Mouse (Mus musculus): ENCODE measurements around the gene Kif23. TPM values are rescaled to one million over a fixed set of nuclear protein-coding genes. Genes with fewer than 3 reads are reported as not detected.

Kif23 gene
- polyA plus RNA-seq, 1 experiment from 2014 or later: 118 TPM

DNA sequence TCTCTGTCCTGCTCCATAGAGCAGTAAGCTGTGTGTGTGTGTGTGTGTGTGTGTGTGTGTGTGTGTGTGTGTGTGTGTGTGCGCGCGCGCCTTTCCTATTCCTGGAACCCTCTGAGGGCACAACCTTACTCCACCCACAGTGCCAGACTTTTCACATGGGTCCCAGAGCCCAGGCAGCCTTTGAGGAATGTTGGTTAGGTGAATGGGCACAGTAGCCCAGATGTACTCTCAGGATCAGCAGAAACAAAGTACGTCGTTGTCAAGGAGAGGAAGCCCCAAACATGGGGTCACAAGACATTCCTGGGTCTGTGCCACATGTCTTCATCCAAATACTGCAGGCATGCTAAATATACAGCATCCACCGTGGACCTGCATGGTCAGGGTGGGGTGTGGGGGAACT, 19.4 kb upstream of the Kif23 start:
- H3K27ac ChIP-seq (replicated peaks): no peak overlapping the region
- H3K4me3 ChIP-seq: no peak overlapping the region
- no peaks in the 10 kb centered on the region for H3K36me3 ChIP-seq (replicated peaks)
- 94% methylated on average over 7 of the region's 7 CpGs for WGBS
- H3K4me1 ChIP-seq: peaks cover 24% of the 10 kb centered on the region
- no peak for DNase-seq (ENCODE audit: low spot score)
- no peaks in the 10 kb centered on the region for H3K9me3 ChIP-seq
- H3K27me3 ChIP-seq (replicated peaks; ENCODE audit: low read depth, poor library complexity, severe bottlenecking): peaks cover 5% of the 10 kb centered on the region

DNA sequence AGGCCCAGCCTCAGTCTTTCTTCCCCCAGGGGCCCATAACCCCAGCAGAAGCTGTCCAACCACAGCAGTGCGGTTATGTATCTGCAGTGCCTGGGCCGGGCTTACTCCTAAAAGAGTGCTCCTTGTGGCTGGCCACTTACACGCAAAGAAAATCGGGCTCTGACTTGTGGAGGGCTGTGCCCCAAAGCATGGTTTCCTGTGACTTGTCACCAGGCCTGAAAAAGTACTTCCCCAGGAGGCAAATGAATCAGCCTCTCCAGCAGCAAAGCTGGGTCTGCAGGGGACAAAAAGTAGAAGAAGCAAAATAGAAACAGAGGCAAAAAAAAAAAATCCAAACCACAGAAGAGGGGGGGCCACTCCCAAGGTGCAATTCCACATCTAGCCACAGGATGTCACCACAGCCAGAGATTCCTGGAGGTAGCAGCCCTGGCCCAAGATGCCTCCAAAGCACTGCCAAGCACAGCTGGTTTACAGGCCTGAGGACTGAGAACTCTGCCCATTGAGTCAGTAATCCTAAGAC, 18.9 kb upstream of the Kif23 start:
- H3K4me3 ChIP-seq: no peak overlapping the region
- no peaks in the 10 kb centered on the region for H3K36me3 ChIP-seq (replicated peaks)
- peak; percentile 76 for DNase-seq (ENCODE audit: low spot score)
- peaks cover 24% of the 10 kb centered on the region for H3K4me1 ChIP-seq
- 0 out of 2 replicates have a peak overlapping the region, but pooled peaks have one; percentile 6 for H3K27ac ChIP-seq (replicated peaks)
- H3K9me3 ChIP-seq: no peaks in the 10 kb centered on the region
- WGBS: 42% methylated on average over 4 of the region's 4 CpGs
- peaks cover under 1% of the 10 kb centered on the region; the same call in 1 of the 2 replicates for H3K27me3 ChIP-seq (replicated peaks; ENCODE audit: low read depth, poor library complexity, severe bottlenecking)

DNA sequence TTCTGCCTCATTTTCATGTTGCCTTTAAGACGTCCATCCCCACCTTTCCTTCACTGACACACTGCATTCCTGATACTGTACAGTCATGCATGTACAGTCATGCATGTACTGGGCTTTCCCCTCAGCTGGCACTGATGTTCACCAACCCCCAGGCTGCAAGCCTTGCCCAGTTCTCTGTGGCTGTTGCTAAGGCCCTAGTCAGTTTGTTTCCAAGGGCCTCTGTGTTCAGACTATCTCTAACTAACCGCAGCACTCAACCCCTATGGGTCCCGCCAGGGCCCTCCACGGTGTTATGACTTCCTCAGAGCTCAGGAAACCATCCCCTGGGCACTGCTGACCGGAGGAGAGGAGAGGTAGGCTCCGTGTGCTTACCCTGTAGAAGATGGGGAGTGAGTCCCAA, 16.8 kb upstream of the Kif23 start:
- Histone ChIP-seq H3K4me3 (no peak overlapping the region), H3K27ac (replicated peaks) (no peak overlapping the region), H3K9me3 (no peaks in the 10 kb centered on the region), H3K4me1 (peaks cover 31% of the 10 kb centered on the region), H3K36me3 (replicated peaks) (no peaks in the 10 kb centered on the region), H3K27me3 (replicated peaks; ENCODE audit: low read depth, poor library complexity, severe bottlenecking) (no peaks in the 10 kb centered on the region)
- WGBS: 82% methylated on average over 6 of the region's 6 CpGs
- DNase-seq (ENCODE audit: low spot score): no peak

DNA sequence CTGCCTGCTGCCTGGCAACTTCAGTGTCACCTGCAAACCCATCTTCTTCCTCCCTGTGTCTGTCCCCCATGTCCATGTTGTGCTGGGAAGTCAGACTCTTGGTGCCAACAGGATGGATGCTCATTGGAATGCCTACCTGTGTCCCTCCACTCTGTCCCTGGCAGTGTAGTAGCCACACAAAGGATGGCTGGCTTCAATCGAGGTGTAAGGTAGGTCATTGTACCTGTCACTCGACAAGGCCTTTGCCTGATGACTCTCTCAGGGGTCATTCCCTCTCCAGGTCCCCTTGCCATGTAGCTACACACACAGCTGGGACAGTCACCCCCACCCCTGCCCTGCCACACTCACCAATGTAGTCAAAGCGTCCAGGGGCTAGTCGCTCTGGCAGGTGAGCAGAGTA, 14.6 kb upstream of the Kif23 start:
- H3K9me3 ChIP-seq: no peaks in the 10 kb centered on the region
- H3K4me1 ChIP-seq: peaks cover 31% of the 10 kb centered on the region
- H3K36me3 ChIP-seq (replicated peaks): no peaks in the 10 kb centered on the region
- H3K27ac ChIP-seq (replicated peaks): 0 out of 2 replicates have a peak overlapping the region, but pooled peaks have one; percentile 1
- WGBS: 84% methylated on average over 4 of the region's 4 CpGs
- H3K27me3 ChIP-seq (replicated peaks; ENCODE audit: low read depth, poor library complexity, severe bottlenecking): no peaks in the 10 kb centered on the region
- H3K4me3 ChIP-seq: no peak overlapping the region
- no peak for DNase-seq (ENCODE audit: low spot score)

DNA sequence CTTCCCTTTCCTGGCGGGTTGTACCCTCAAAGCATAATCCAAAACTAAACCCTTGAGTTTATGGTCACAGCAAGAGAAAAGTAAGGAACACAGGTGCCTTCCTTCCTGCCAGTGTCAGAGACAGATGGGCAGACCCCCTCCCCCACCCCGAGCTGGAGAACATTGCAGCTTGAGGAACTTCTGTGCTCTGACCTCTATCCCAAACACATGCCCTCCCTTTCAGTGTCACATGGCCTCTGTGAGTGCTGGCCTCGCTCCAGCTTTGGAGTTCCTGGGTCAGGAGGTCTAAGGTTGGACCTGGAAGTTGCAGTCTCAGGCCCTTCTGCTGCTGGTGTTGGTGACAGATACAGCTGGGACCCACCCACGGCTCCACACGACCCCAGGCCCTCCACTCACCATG, 14.2 kb upstream of the Kif23 start:
- H3K9me3 ChIP-seq: no peaks in the 10 kb centered on the region
- no peaks in the 10 kb centered on the region for H3K36me3 ChIP-seq (replicated peaks)
- 0 out of 2 replicates have a peak overlapping the region, but pooled peaks have one; percentile 1 for H3K27ac ChIP-seq (replicated peaks)
- no peak overlapping the region for H3K4me3 ChIP-seq
- no peak for DNase-seq (ENCODE audit: low spot score)
- H3K4me1 ChIP-seq: peaks cover 28% of the 10 kb centered on the region
- no peaks in the 10 kb centered on the region for H3K27me3 ChIP-seq (replicated peaks; ENCODE audit: low read depth, poor library complexity, severe bottlenecking)
- WGBS: 65% methylated on average over 5 of the region's 5 CpGs

DNA sequence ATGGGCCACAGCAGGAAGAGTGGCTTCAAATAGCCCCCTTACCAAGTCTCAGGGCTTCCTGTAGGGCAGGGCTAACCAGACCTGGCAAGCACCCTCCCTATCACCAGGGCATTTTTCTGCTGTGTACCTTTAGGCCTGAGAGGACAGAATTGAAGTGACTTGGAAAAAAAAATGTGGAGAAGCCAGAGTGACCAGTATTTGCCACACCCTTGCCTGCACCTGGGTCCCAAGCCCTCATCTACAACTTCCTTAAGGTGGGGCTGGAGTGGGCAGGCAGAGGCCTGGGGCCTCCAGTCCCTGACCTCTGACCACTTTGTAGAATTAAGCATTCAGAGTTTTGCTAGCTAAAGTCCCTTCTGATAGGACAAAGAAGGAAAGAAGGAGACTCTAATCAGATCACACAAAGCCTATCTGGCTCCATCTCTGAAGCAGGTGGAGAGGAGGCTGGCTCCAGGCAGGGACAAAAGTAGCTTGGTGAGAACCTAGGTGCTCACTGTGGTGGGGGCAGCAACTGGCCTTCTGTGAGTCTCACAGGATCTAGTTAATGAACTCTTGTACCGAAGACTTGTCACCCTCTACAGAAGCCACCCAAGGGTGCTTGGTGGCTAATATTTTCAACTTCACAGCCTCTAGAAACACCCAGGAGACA, 13.5 kb upstream of the Kif23 start:
- WGBS: 92% methylated on average over 1 of the region's 1 CpGs
- H3K4me3 ChIP-seq: no peak overlapping the region

DNA sequence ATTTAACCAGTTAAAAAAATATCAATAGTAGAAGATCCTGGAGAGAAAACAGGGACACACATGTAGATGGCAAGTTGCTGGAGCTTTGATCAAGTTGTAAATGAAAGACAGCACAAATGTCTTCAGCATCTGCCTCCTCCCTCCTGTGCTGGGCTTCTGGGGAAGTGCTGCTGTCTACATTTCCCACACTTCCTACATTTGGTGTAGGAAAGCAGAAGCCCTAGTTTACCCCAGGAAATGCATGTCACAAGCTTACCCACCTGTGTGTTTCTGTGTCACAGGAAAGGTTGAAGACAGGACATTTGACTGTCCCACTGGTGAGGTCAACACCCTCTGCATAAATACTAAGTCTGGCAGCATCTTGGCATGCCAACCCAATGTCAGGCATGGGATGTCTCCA, 8.1 kb upstream of the Kif23 start:
- Histone ChIP-seq H3K27me3 (replicated peaks; ENCODE audit: low read depth, poor library complexity, severe bottlenecking) (no peaks in the 10 kb centered on the region), H3K9me3 (no peaks in the 10 kb centered on the region), H3K4me1 (peaks cover 9% of the 10 kb centered on the region), H3K36me3 (replicated peaks) (0 out of 2 replicates have a peak, but pooled peaks cover 2% of the 10 kb centered on the region), H3K4me3 (no peak overlapping the region), H3K27ac (replicated peaks) (no peak overlapping the region)
- DNase-seq (ENCODE audit: low spot score): no peak

More for the DNA sequence above, 13.5 kb upstream of the Kif23 start:
- H3K27me3 ChIP-seq (replicated peaks; ENCODE audit: low read depth, poor library complexity, severe bottlenecking): no peaks in the 10 kb centered on the region
- H3K4me1 ChIP-seq: peaks cover 22% of the 10 kb centered on the region
- no peaks in the 10 kb centered on the region for H3K9me3 ChIP-seq
- H3K27ac ChIP-seq (replicated peaks): no peak overlapping the region
- DNase-seq (ENCODE audit: low spot score): no peak
- H3K36me3 ChIP-seq (replicated peaks): no peaks in the 10 kb centered on the region

DNA sequence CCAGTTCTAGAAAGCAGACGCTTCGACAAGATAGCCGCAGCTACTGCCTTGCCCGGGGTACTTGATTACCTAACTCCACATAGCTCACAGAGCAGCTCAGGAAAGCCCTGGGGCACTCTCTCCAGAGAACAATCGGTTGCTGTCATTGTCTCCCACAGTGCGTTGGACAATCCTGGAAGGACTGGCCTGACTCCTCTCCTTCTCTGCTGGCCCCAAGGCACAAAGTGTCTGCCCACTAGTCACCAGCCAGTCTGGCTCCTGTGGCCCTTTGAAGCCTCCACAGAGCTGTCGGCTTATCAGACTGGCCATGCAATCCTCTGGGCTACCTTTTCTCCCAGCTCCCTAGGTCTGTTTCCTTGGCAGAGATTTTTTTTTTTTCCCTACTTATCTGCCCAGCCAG, 5.7 kb upstream of the Kif23 start:
- Histone ChIP-seq H3K36me3 (replicated peaks) (0 out of 2 replicates have a peak, but pooled peaks cover 5% of the 10 kb centered on the region), H3K27me3 (replicated peaks; ENCODE audit: low read depth, poor library complexity, severe bottlenecking) (no peaks in the 10 kb centered on the region), H3K27ac (replicated peaks) (no peak overlapping the region), H3K9me3 (no peaks in the 10 kb centered on the region), H3K4me1 (peaks cover 25% of the 10 kb centered on the region), H3K4me3 (no peak overlapping the region)
- no peak for DNase-seq (ENCODE audit: low spot score)
- WGBS: 35% methylated on average over 7 of the region's 7 CpGs

DNA sequence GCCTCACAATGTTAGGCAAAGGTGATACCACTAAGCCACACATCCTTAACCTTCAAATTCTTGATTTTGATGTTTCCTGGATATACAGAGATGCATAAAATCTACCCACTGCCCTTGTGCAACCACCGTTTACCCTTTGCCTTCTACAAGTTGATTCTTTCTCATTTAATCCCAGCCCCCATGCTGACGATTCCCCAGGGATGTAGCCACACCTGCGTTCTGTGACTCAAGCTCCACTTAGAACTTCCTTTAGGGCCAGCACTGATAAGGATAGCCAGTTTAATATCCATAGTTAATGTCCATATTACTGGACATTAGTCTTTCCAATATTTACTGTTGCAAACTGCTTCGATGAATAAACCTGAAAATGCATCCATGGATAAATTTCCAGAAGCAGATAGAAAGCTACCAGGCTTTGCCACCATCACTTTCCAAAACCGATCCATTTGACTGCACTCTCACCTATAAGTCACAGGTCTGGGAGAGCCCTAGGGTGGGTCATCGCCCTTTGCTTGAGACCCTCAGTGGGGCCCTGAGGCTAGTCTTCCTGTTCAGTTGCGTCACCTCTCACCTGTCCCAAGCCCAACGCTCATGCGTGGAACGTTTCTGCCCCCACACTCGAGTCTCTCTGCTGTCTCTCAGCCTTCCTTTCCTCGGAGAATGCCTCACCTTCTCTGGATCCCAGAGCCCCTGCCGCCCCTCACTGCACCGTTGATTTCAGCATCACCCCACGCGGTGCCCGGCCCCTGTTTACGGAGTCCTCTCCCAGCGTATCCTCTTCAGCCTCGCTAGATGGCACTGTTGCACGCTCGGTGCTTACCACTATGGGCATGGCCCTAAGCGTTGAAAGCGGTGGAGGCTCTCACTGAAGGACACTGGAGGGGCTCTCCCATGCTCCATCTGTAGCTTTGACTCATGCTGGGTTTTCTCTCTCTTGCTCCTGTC, 1.1 kb upstream of the Kif23 start:
- H3K27ac ChIP-seq (replicated peaks): peak overlapping the region; percentile 95
- 7% methylated on average over 24 of the region's 24 CpGs for WGBS

DNA sequence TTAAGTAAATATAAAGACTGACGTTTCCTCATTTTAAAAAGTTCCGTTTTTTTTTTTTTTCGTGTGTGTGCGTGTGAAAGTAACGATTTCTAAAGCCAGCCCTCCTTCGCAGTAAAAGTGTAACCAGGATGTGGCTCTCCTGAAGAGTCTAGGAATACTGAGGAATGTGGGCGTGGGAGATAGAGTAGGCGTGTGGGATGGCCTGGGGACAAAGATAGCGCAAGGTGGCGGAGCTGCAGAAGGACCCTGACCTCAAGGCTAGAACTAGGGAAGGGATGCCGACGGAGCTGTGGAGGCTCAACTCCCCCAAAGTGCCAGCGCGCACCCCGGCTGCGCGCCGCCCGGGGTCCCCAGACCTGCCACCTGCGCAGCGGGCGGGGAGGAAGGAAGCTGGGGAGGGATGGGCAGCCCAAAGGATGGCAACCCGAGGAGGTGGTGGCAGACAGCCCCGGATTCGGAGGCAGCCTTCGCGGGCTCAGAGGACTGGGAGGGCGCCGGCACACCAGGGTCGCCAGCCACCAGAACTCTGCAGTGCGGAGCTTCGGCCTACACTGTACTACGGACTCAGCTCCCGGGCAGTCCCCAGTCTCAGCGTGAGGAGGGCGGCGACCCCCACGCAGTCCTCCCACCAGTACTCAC, 482 bp downstream of the Kif23 start:
- peak overlapping the region; percentile 95 for H3K27ac ChIP-seq (replicated peaks)
- no peaks in the 10 kb centered on the region for H3K9me3 ChIP-seq
- H3K27me3 ChIP-seq (replicated peaks; ENCODE audit: low read depth, poor library complexity, severe bottlenecking): no peaks in the 10 kb centered on the region
- DNase-seq (ENCODE audit: low spot score): no peak
- H3K4me3 ChIP-seq: peak overlapping the region; percentile 77
- under 1% methylated on average over 38 of the region's 38 CpGs for WGBS
- peaks cover 40% of the 10 kb centered on the region for H3K36me3 ChIP-seq (replicated peaks)
- H3K4me1 ChIP-seq: peaks cover 35% of the 10 kb centered on the region

More for the DNA sequence above, 1.1 kb upstream of the Kif23 start:
- Histone ChIP-seq H3K36me3 (replicated peaks) (peaks cover 25% of the 10 kb centered on the region), H3K27me3 (replicated peaks; ENCODE audit: low read depth, poor library complexity, severe bottlenecking) (no peaks in the 10 kb centered on the region), H3K9me3 (no peaks in the 10 kb centered on the region), H3K4me3 (peak overlapping the region; percentile 77), H3K4me1 (peaks cover 44% of the 10 kb centered on the region)
- DNase-seq (ENCODE audit: low spot score): peak; percentile 87

DNA sequence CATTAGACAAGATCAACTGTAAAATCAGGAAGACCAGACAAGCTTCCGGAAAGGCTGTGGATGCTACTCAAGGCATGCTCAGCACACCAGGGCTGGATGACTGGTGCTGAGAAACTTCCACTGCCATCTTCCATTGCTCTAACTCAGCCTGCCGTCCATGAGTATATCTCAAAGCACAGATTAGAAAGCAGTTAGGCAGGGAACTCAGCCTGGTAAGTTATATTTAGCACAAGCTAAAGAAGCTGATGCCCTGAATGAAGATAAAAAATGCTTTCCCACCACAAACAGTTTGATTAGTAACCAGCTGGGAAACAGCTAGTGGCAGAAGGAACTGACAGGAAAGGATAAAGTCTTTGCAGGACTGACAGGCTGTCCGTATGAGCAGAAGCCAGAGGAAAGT, 5.5 kb downstream of the Kif23 start:
- Histone ChIP-seq H3K36me3 (replicated peaks) (peaks cover 86% of the 10 kb centered on the region), H3K27ac (replicated peaks) (no peak overlapping the region), H3K27me3 (replicated peaks; ENCODE audit: low read depth, poor library complexity, severe bottlenecking) (no peaks in the 10 kb centered on the region), H3K4me3 (no peak overlapping the region), H3K9me3 (no peaks in the 10 kb centered on the region), H3K4me1 (peaks cover 13% of the 10 kb centered on the region)
- 92% methylated on average over 3 of the region's 3 CpGs for WGBS
- DNase-seq (ENCODE audit: low spot score): no peak

DNA sequence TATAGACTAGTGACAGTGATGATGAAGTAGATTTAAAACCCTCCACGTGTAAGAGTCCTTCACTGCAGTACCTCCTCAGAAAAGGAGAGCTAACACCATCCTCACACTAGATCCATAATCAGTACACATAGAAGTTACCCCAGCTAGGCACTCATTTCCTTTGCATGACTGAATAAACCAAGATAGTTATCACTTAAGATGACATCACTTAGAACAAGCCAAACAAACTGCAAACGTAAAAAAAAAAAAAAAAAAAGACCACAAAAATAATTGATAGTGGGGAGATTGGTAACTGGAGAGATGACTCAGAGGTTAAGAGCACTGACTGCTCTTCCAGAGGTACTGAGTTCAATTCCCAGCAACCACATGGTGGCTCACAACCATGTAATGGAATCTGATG, 13.2 kb downstream of the Kif23 start:
- no peak for DNase-seq (ENCODE audit: low spot score)
- no peaks in the 10 kb centered on the region for H3K4me1 ChIP-seq
- H3K36me3 ChIP-seq (replicated peaks): peaks cover 100% of the 10 kb centered on the region
- no peak overlapping the region for H3K27ac ChIP-seq (replicated peaks)
- no peaks in the 10 kb centered on the region for H3K27me3 ChIP-seq (replicated peaks; ENCODE audit: low read depth, poor library complexity, severe bottlenecking)
- H3K4me3 ChIP-seq: no peak overlapping the region
- no peaks in the 10 kb centered on the region for H3K9me3 ChIP-seq
- 84% methylated on average over 2 of the region's 2 CpGs for WGBS

Data from embryonic facial prominence, embryonic 10.5 days (tissue).